Mouse (Mus musculus) G1E-ER4 (cell line): ENCODE measurements around the gene Rnf141. TPM values are rescaled to one million over a fixed set of nuclear protein-coding genes. Genes with fewer than 3 reads are reported as not detected.

ENCODE experiments used
- GATA1 ChIP-seq: IDR thresholded peaks from one replicate; pipeline ENCODE4 v1.8.0; 2012; ENCODE audit warnings: low read length, inconsistent platforms
- polyA plus RNA-seq: library from polyadenylated mRNA; stranded (reverse); fragments of >175 nt; gene quantifications from 2 replicates; pipeline ENCODE4 v1.2.3, GENCODE M21; 2012

Gene Rnf141
- polyA plus RNA-seq, 1 experiment, result 3.0 TPM

DNA sequence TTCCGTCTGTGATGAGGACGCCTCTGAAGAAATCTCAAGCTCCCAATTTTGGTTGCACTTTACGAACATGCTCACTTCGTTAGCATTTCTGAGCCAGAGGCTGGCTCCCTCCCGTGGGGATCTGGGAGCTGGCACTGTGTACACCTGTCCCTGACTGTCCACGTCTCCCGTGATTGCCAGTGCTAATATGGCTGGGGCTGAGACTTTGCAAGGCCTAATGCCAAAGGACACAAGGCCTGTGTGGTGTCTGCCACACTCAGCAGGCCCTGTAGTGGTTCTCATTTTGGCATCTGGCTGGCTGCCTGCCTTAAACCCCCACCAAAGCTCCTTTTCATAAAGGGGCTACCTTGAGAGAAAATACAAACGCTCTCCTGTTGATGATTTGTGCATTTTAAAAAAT, 33.3 kb downstream of the Rnf141 start:
- no peak for TF ChIP-seq GATA1

DNA sequence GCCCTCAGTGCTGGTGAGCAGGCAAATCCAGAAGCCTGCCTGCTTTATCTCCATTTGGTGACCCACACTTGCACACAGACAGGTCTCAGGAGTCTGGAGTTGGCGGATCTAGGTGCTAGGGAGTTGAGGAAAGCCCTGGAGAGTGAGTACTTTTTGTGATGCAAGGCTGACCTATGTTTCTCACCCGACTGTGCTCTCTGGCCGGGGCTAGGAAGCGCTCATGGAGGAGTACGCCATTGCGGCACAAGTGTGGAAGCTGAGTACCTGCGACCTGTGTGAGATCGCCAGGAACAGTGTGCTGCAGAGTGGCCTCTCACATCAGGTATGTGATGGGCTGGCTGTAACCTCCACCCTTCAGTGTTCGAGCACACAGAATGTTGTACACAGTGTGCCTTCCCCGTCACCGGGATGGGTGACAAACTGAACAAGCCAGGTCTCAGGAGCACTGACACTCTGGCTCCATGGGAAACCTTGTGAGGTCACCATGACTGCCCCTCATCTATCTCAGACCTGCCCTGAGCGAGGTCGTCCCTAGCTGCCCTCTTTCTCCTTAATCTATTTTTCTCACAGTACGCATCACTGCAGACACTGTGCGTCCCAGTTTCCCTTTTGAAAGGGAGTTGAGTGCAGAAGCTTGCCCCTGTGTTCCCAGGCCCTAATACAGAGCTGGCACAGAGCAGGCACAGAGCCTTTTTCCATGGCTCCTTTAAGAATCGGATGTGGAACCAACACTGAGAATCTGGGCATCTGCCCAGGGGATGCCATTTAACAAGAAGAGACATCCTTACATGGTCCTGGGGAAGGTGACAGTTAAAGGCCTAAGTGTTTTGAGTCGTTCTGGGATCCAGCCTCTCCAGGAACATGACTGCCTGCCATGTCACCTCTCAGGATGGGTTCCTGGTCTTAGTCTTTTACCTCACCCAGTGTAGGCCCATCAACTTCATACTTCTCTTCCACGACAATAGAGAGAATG, 34.4 kb downstream of the Rnf141 start:
- TF ChIP-seq GATA1, result no peak

DNA sequence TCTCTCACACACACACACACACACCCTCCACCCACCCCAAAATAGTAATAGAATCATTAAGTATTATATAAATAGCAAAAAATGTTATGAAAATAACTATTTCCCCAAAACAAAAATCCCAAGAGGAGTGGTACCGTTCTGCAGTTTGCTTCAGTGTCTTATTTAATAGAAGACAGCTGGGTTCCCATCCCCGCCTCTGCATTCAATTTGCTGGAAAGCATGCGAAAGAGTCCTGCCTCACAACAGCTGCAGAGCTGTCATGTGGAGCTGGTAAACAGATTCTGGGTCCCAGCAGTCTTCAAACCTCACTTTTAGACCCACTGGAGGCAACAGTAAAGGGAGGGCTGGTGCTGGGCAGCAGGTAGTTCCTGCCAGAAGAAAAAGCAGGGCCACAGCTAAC, 35.3 kb downstream of the Rnf141 start:
- TF ChIP-seq GATA1, result no peak

DNA sequence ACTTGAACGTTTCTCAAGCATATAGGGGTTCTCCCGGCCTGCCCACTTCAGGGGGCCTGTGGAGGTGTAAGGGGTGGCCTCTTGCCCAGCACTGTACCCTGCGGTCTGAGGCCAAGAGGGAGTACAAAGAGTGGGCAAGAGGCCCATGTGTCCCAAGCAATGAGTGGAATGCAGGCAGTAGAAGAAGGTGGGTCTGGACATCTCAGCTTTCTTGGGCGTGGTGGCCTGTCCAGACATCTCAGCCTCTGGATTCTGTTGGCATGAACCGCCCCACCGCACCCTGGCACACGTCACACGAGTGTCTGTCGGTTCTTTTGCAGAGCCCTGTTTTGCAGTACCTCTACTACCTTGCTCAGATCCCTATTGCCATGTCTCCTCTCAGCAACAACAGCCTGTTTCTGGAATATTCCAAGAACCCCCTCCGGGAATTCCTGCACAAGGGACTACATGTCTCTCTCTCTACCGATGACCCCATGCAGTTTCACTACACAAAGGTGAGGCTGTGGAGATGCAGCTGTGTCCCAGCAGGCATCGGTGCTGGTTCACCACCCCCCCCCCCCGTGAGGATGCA, 36.7 kb downstream of the Rnf141 start:
- no peak for TF ChIP-seq GATA1

DNA sequence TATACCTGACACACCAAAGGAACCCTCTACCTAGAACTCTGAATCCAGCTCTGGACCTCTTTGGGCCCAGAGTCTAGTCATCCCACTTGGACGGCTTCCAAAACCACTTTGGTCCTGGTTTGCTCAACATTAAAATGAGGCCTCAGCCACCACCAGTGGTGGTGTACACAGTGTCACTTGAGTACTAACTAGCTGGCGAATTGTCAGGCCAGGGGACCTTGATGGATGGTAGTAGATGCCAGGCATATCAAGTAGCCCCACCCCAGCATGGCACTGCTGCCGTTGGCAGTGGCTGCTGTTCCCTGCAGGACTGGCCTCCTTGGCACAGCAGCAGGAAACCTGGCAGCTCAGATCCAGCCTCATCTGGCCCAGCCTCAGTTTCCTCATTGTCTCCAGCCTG, 40.0 kb downstream of the Rnf141 start:
- no peak for TF ChIP-seq GATA1

DNA sequence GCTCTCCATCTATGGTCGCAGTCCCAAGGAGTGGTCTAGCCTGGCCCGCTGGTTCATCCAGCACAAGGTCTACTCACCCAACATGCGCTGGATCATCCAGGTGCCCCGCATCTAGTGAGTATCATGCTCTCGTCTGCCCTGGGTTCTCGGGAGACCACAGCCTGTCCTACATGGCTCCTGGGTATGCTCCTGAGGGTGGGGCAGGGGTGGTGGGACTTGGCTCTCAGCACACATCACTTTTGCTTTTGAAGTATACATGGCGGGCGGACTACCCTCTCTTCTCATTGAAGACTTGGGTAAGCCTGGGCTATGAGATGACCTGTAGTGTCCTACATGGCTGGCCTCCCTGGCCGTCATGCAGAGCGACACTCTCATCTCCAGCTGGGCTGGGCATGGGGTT, 41.1 kb downstream of the Rnf141 start:
- TF ChIP-seq GATA1, result no peak

DNA sequence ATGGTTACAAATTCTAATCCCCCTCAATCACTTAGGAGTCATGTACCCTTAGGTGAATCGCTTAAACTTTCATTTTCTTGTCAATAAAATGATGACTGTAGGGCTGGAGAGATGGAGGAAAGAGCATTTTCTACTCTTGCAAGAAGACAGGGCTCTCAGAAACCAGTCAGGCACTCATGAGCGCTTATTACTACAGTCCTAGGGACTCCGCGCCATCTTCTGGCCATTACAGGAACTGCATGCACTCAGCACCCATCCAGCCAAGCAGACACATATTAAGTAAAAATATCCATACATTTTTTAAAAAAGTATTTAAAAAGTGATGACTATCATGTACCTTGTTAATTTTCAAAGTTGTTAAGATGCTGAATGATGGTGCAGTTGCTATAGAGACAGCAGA, 43.2 kb downstream of the Rnf141 start:
- TF ChIP-seq GATA1, result no peak

DNA sequence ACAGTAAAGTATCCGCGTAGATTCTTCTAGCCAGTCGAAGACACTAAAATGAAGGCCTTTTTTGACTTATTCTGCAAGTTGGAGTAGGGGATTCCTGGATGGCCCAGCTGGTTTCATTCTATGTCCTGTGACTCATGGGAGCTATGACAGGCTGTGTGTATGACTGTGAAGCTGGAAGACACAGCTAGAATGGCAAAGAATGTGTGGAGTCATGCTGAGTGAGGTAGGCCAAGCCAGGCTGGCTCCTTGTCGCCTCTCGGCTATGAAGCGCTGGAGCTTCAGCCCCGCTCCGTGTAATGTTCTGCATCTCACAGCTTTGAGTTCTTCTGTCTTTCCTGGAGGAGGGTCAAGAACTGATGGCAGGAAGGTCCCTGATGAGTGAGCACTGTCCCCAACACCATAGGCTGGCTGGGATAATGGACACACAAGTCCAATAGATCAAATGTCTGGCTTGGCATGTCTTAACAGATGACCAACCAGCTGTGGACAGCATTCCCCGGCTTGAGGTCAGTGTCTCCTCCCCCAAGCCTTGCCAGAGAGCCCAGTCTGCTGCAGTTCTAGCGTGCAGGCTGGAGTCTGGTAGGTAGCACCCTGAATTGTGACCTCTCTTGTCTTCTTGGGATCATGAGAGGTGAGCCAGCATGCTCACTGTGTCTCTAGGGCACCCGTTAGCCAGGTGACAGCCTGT, 46.4 kb downstream of the Rnf141 start:
- no peak for TF ChIP-seq GATA1

DNA sequence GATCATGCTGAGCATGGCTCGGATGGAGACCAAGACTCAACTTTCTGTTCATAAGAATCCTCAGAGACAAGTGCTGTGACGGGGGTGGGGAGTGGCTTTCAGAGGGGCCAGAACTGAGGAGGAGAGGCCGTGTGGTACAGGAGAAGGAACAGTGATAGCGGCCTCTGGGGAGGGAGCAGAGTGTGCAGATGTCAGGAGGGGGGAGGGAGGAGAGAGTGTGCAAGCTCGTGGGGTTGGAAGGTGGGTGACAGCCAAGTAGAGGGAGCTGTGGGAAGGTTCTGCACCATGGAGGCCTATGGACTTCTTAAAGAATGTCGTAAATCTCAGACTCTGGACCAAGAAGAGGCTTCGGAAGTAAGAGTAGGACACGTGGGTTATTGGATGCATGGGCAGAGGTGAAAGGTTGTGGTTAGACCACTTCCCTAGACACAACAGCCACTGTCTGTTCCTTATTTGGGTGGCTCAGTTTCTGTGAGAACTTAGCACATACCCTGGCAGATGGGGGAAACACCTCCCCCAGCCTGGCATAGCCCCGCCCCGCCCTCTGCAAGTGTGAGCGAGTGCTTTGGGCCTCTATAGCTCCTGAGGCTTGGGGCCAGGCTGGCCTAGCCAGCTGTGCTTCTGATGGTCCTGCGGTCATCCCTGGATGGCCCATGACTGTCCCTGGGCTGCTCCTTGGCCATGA, 47.7 kb downstream of the Rnf141 start:
- no peak for TF ChIP-seq GATA1

DNA sequence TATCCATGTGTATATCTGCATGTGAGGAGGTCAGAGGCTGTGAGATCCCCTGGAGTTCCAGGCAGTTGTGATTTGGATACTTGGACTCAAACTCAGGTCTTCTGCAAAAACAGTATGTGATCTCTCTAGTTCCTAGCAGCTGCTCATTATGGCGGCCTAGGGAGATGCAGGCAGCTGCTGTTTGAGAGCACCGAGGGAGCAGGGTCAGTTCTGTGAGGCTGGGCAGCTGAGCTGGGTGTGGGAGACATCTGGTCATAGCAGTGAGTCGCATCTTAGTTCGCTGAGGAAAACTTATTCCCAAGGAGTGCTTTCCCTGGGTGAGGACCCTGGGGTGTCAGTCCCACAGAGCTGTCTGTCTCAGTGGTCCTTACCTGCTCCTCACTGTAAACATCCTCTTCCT, 49.5 kb downstream of the Rnf141 start:
- no peak for TF ChIP-seq GATA1

DNA sequence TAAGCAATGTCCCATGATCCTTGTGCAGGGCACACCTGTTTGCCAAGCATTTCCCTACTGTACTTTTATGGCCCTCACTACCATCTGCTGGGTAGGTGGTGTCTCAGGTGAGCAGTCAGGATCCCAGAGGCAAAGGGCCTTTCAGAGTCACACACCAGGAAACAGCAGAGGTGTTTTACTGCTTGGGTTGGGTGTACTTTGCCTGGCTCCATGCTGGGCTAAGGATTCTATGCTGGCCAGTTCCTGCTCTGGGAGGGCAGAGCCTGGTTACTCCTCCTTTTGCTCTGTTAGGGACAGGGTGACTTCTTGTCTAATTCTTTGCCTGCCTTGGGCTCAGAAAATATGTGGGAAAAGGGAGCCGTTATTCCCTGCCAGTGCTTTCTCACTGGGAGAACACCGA, 51.4 kb downstream of the Rnf141 start:
- TF ChIP-seq GATA1, result no peak

DNA sequence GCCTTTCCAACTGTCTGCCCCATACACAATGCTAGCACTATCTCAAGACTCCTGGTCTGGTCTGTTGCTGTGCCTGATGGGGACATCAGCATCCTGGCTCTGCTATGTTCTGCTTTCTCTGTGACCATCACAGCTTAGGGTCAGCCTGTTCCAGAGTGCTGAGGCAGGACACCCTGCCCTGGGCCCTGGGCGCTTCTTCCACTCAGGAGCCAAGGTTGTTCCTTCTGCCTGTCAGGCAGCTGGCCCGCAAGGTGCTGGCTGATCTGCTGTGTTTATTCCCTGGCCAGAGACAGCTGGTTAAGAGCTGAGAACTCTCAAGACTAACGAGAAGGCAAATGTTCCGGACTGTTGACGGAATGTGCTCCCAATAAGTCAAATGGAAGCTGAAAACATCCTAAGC, 52.1 kb downstream of the Rnf141 start:
- no peak for TF ChIP-seq GATA1

DNA sequence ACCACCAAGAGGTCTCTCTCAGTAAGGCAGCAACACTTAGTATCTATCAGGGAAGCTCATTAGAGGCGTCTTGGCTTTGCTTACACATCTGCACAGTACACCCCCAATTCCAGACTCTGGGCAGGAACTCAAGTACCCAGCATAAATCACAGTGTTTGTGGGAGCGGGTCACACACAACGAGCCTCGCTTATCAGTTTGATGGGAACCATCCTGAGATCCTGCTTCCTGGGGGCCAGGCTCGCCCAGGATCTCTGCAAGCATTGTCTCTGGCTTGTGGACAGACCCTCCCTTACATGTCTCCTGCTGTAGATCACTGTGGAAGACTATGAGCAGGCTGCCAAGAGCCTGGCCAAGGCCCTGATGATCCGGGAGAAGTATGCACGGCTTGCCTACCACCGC, 53.4 kb downstream of the Rnf141 start:
- no peak for TF ChIP-seq GATA1

DNA sequence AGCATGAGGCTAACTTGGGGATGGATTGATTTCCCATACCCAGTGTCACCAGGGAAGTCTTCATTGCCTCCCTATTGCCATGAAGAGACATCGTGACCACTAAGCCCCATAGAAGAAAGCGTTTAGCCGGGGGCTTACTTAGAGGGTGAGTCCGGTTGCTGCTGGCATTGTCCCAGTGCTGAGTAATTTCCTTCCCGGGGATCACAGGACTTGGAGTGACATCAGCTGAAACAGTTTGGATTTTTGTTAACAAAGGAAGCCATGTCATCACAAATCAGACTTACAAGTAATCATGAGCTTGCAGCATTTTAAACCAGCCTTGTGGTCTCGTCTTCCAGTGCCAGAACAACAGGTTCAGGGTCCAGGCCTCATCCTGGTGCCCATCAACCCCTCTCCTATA, 56.9 kb downstream of the Rnf141 start:
- TF ChIP-seq GATA1, result no peak

DNA sequence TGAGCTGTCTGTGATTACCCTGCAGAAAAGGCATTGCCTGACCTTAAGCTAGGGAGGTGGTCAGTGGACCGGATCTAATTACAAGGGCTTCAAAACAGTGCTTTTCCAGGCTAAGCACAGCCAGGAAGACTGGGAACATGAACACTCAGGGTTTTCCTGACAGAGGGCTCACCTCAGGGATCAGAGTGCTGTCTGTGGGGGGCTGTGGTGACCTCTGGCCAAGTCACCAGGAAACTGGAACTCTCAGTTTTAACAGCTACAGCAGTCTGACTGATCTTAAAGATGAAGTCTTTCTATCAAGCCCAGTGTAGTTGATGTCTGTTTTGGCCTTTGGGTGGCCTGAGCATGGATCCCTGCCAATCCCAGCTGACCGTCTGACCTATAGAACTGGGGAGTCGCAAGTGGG, 58.5 kb downstream of the Rnf141 start:
- TF ChIP-seq GATA1, result no peak

DNA sequence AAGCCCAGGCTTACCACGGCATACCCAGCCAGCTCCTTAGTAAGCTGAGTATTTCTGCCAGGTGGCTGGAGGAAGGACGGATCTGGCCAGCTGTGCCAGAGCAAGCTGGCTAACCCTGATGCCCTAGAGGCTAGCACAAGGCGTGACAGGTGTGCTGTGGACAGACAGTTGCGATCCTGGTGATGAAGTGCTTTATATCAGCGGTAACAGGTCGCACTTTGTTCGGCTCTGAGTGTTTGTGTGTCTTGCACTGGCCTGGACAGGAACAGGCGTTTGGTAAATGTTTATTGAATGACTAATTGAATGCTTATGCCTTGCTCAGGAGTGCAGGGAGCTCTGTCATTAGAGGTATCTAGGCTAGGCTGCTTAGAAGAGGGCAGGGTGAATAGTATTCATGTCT, 59.3 kb downstream of the Rnf141 start:
- TF ChIP-seq GATA1, result no peak
